12 mouse cellular contexts compared by ENCODE assay signal in genomic region chr5:104399291-104399950, GRCm38 (mm10). TPM values are rescaled to one million over a fixed set of nuclear protein-coding genes. Genes with fewer than 3 reads are reported as not detected.
DNase-seq lines count a peak whose midpoint lies in the region; ATAC-seq lines count a peak whose summit lies in the region.
"Had no signal": no experiment of that assay in that cellular context is flagged by ENCODE, and none has a peak within 500 bp of the region (broad histone marks: within the 10 kb centered on the region; RNA-seq: fewer than 3 reads in every experiment).

No protein-coding gene starts in this region.

- ATAC-seq in neural tube, embryonic 12.5 days (ENCODE audit: low FRiP score, low read depth), result peak; percentile 59; the same call in 1 of the 2 replicates
- no peak for ATAC-seq in forebrain, embryonic 15.5 days (replicated peaks)
- ATAC-seq: forebrain, embryonic 16.5 days had no signal

- H3K9ac ChIP-seq in neural tube, embryonic 12.5 days, result no peak overlapping the region
- H3K9ac ChIP-seq in forebrain, embryonic 15.5 days (replicated peaks), result no peak overlapping the region
- H3K9ac ChIP-seq: embryonic facial prominence, embryonic 13.5 days; liver, embryonic 14.5 days had no signal

- 14% methylated on average over 9 of the region's 9 CpGs for WGBS in neural tube, embryonic 12.5 days
- 66% methylated on average over 9 of the region's 9 CpGs for WGBS in forebrain, embryonic 15.5 days

- no peaks in the 10 kb centered on the region for H3K36me3 ChIP-seq in neural tube, embryonic 12.5 days
- no peaks in the 10 kb centered on the region for H3K36me3 ChIP-seq in forebrain, embryonic 15.5 days
- H3K36me3 ChIP-seq: embryonic facial prominence, embryonic 13.5 days; midbrain, embryonic 10.5 days had no signal

- H3K27ac ChIP-seq in neural tube, embryonic 12.5 days, result no peak overlapping the region
- no peak overlapping the region for H3K27ac ChIP-seq in forebrain, embryonic 15.5 days (replicated peaks)
- H3K27ac ChIP-seq: embryonic facial prominence, embryonic 13.5 days; liver, embryonic 14.5 days; midbrain, embryonic 10.5 days had no signal

- DNase-seq in NIH3T3 (ENCODE audit: low read depth), result peak; percentile 68
- DNase-seq in embryo, embryonic 10.5 days (ENCODE audit: low spot score), result peak; percentile 57
- DNase-seq in kidney, adult 9 months, result peak; percentile 72
- no peak for DNase-seq in heart, adult 8-10 months (ENCODE audit: low spot score)
- no peak for DNase-seq in frontal cortex, postnatal 14 days (ENCODE audit: low spot score in 2 of 2)
- DNase-seq: cerebellum, adult 2 months had no signal

- H3K4me3 ChIP-seq in neural tube, embryonic 12.5 days, result no peak overlapping the region
- H3K4me3 ChIP-seq in forebrain, embryonic 15.5 days, result no peak overlapping the region
- H3K4me3 ChIP-seq: embryonic facial prominence, embryonic 13.5 days; midbrain, embryonic 10.5 days had no signal

- H3K4me2 ChIP-seq in neural tube, embryonic 12.5 days (replicated peaks), result peak overlapping the region; percentile 37
- H3K4me2 ChIP-seq in forebrain, embryonic 15.5 days (replicated peaks), result no peak overlapping the region
- H3K4me2 ChIP-seq: embryonic facial prominence, embryonic 13.5 days had no signal

- no peaks in the 10 kb centered on the region for H3K27me3 ChIP-seq in neural tube, embryonic 12.5 days (replicated peaks)
- no peaks in the 10 kb centered on the region for H3K27me3 ChIP-seq in forebrain, embryonic 15.5 days
- H3K27me3 ChIP-seq: embryonic facial prominence, embryonic 13.5 days had no signal

- H3K9me3 ChIP-seq in neural tube, embryonic 12.5 days, result no peaks in the 10 kb centered on the region
- H3K9me3 ChIP-seq in forebrain, embryonic 15.5 days, result no peaks in the 10 kb centered on the region
- H3K9me3 ChIP-seq: embryonic facial prominence, embryonic 13.5 days; midbrain, embryonic 10.5 days had no signal

- peaks cover 11% of the 10 kb centered on the region; the same call in 1 of the 2 replicates for H3K4me1 ChIP-seq in neural tube, embryonic 12.5 days
- 0 out of 2 replicates have a peak, but pooled peaks cover 1% of the 10 kb centered on the region for H3K4me1 ChIP-seq in forebrain, embryonic 15.5 days

RNA-seq across cellular contexts. Expression of gene Spp1, which starts 35.5 kb away (rescaled TPM):
- 4.3 and 4.7 TPM in 2 replicates for polyA plus RNA-seq in neural tube, embryonic 12.5 days (2016; fragmentation: Nextera tagmentation; extraction: Ambion mirVana)
- total RNA-seq in heart, adult 8-10 months (2022), result under 1 TPM in 3 of 4 experiments, not detected in 1; 0.30 to 0.80 (median 0.37) TPM
- 6.7 and 8.9 TPM in 2 replicates for polyA plus RNA-seq in forebrain, embryonic 15.5 days (2015; fragmentation: Nextera tagmentation; extraction: Ambion mirVana)

RNA-seq across cellular contexts. Expression of gene Pkd2, which starts 59.8 kb away (rescaled TPM):
- 16.2 and 16.3 TPM in 2 replicates for polyA plus RNA-seq in neural tube, embryonic 12.5 days (2016; fragmentation: Nextera tagmentation; extraction: Ambion mirVana)
- total RNA-seq in heart, adult 8-10 months (2022), result 10 to 100 TPM; 17.0 to 18.9 (median 18.2) TPM
- polyA plus RNA-seq in forebrain, embryonic 15.5 days (2015; fragmentation: Nextera tagmentation; extraction: Ambion mirVana), result 8.2 TPM in 2 replicates

Comparison
In these comparisons a context has a peak if more than half of its experiments do, and no peak if none do; other contexts are left out.
1. DNase-seq: peak in NIH3T3 (single experiment), embryo, embryonic 10.5 days (single experiment) and kidney, adult 9 months (single experiment); none in heart, adult 8-10 months (single experiment) and frontal cortex, postnatal 14 days (0 of 2).